ENCODE assay signal across 15 mouse cellular contexts in the genomic region with DNA sequence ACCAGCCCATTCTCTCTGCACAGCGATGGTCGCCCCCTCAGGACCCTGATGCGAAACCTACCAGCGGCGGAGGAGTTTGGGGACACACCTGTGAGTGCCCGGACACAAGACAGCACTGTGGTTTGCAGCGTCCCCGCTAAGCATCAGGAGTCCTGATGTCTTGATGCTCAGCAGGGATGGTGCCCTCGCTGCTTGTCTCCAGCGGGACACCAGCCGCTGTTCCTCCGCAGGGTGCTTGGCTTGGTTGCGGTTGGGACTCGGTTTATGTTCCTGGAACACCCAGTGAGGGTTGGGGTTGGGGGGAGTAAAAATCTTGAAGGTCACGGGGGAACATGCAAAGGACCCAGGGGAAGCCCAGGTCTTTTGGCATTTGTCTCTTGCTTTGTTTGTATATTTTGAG. TPM values are rescaled to one million over a fixed set of nuclear protein-coding genes. Genes with fewer than 3 reads are reported as not detected.
DNase-seq lines count a peak whose midpoint lies in the region; ATAC-seq and TF ChIP-seq lines count a peak whose summit lies in the region.
"Had no signal": no experiment of that assay in that cellular context is flagged by ENCODE, and none has a peak within 500 bp of the region (broad histone marks: within the 10 kb centered on the region; RNA-seq: fewer than 3 reads in every experiment).

No protein-coding gene starts in this region.

- DNase-seq in kidney, postnatal 25 days: no peak
- DNase-seq in hindbrain, postnatal 0 days (ENCODE audit: low spot score): no peak
- DNase-seq in spleen, postnatal 4 days (ENCODE audit: low spot score in 2 of 2): no peak
- DNase-seq in urinary bladder, adult 18-20 months (ENCODE audit: low spot score in 2 of 2): no peak
- DNase-seq: adrenal gland, postnatal 25 days; cerebellum, adult 11-12 months; gastrocnemius, postnatal 25 days; thymus, adult 18-20 months had no signal

- peaks cover 22% of the 10 kb centered on the region for H3K4me1 ChIP-seq in kidney, embryonic 14.5 days (ENCODE audit: control insufficient read depth, insufficient read depth, low read length)
- peaks cover 22% of the 10 kb centered on the region for H3K4me1 ChIP-seq in embryonic facial prominence, embryonic 13.5 days
- H3K4me1 ChIP-seq in hindbrain, postnatal 0 days (ENCODE audit: insufficient read depth, low read length): peaks cover 5% of the 10 kb centered on the region
- H3K4me1 ChIP-seq in neural tube, embryonic 14.5 days (ENCODE audit: control insufficient read depth, insufficient read depth, low read length): peaks cover 21% of the 10 kb centered on the region

- H3K27me3 ChIP-seq in kidney, embryonic 14.5 days (ENCODE audit: control insufficient read depth, insufficient read depth, low read length): peaks cover 52% of the 10 kb centered on the region
- peaks cover 88% of the 10 kb centered on the region for H3K27me3 ChIP-seq in embryonic facial prominence, embryonic 13.5 days
- H3K27me3 ChIP-seq in hindbrain, postnatal 0 days (ENCODE audit: insufficient read depth, low read length): no peaks in the 10 kb centered on the region
- H3K27me3 ChIP-seq in neural tube, embryonic 14.5 days (ENCODE audit: control insufficient read depth, insufficient read depth, low read length): peaks cover 11% of the 10 kb centered on the region

- H3K36me3 ChIP-seq in kidney, embryonic 14.5 days (ENCODE audit: control insufficient read depth, insufficient read depth, low read length): no peaks in the 10 kb centered on the region
- no peaks in the 10 kb centered on the region for H3K36me3 ChIP-seq in embryonic facial prominence, embryonic 13.5 days
- H3K36me3 ChIP-seq in hindbrain, postnatal 0 days (ENCODE audit: insufficient read depth, low read length): no peaks in the 10 kb centered on the region
- H3K36me3 ChIP-seq in neural tube, embryonic 14.5 days (ENCODE audit: control insufficient read depth, insufficient read depth, low read length): no peaks in the 10 kb centered on the region

- peak overlapping the region; percentile 10; the same call in 1 of the 2 replicates for H3K4me3 ChIP-seq in kidney, embryonic 14.5 days (ENCODE audit: low read length)
- peak overlapping the region; percentile 29; the same call in 1 of the 2 replicates for H3K4me3 ChIP-seq in embryonic facial prominence, embryonic 13.5 days
- H3K4me3 ChIP-seq in hindbrain, postnatal 0 days (ENCODE audit: low read length): no peak overlapping the region
- H3K4me3 ChIP-seq in neural tube, embryonic 14.5 days (ENCODE audit: low read depth, low read length): no peak overlapping the region

- H3K9me3 ChIP-seq in kidney, embryonic 14.5 days (ENCODE audit: control insufficient read depth, low read length): no peaks in the 10 kb centered on the region
- H3K9me3 ChIP-seq in embryonic facial prominence, embryonic 13.5 days: no peaks in the 10 kb centered on the region
- H3K9me3 ChIP-seq in hindbrain, postnatal 0 days (ENCODE audit: low read length): no peaks in the 10 kb centered on the region
- no peaks in the 10 kb centered on the region for H3K9me3 ChIP-seq in neural tube, embryonic 14.5 days (ENCODE audit: control insufficient read depth, low read length)

- H3K9ac ChIP-seq in kidney, embryonic 14.5 days (ENCODE audit: low read depth, low read length): peak overlapping the region; percentile 29; the same call in 1 of the 2 replicates
- no peak overlapping the region for H3K9ac ChIP-seq in embryonic facial prominence, embryonic 13.5 days
- H3K9ac ChIP-seq in hindbrain, postnatal 0 days (replicated peaks; ENCODE audit: low read length): no peak overlapping the region
- H3K9ac ChIP-seq in neural tube, embryonic 14.5 days (replicated peaks; ENCODE audit: low read depth, low read length): no peak overlapping the region

- peak overlapping the region; percentile 34 for H3K4me2 ChIP-seq in kidney, embryonic 14.5 days (replicated peaks; ENCODE audit: low read depth, low read length)
- peak overlapping the region; percentile 57 for H3K4me2 ChIP-seq in embryonic facial prominence, embryonic 13.5 days
- H3K4me2 ChIP-seq in hindbrain, postnatal 0 days (ENCODE audit: low read depth, low read length): peak overlapping the region; percentile 40; the same call in 1 of the 2 replicates
- peak overlapping the region; percentile 23; the same call in 1 of the 2 replicates for H3K4me2 ChIP-seq in neural tube, embryonic 14.5 days (ENCODE audit: low read depth, low read length)

- WGBS in kidney, embryonic 14.5 days: 4% methylated on average over 15 of the region's 15 CpGs
- WGBS in embryonic facial prominence, embryonic 13.5 days: 5% methylated on average over 15 of the region's 15 CpGs
- WGBS in hindbrain, postnatal 0 days: 7% methylated on average over 15 of the region's 15 CpGs
- WGBS in neural tube, embryonic 14.5 days: under 1% methylated on average over 15 of the region's 15 CpGs

- no peak for ATAC-seq in kidney, embryonic 14.5 days (ENCODE audit: low FRiP score, low TSS enrichment)
- ATAC-seq in embryonic facial prominence, embryonic 13.5 days (ENCODE audit: insufficient number of reproducible peaks, insufficient read depth, low FRiP score, low TSS enrichment, low read depth): no peak
- no peak for ATAC-seq in hindbrain, postnatal 0 days
- no peak for ATAC-seq in neural tube, embryonic 14.5 days (ENCODE audit: low read depth)
- ATAC-seq: Patski had no signal

- no peak for TF ChIP-seq CTCF in hindbrain, postnatal 0 days (IDR thresholded peaks at IDR 0.05; ENCODE audit: low read depth)

- peak overlapping the region; percentile 87 for H3K27ac ChIP-seq in kidney, embryonic 14.5 days (ENCODE audit: low read depth, low read length)
- no peak overlapping the region for H3K27ac ChIP-seq in embryonic facial prominence, embryonic 13.5 days
- H3K27ac ChIP-seq in hindbrain, postnatal 0 days: no peak overlapping the region
- H3K27ac ChIP-seq in neural tube, embryonic 14.5 days (ENCODE audit: low read depth, low read length): no peak overlapping the region

RNA-seq across cellular contexts. Expression of gene Uncx, which starts 56.9 kb away (rescaled TPM):
- 130 and 131 TPM in 2 replicates for polyA plus RNA-seq in kidney, embryonic 14.5 days (2014; fragmentation: Nextera tagmentation; extraction: Ambion mirVana)
- polyA plus RNA-seq in embryonic facial prominence, embryonic 13.5 days (2015; fragmentation: Nextera tagmentation; extraction: Ambion mirVana): 2.3 and 4.4 TPM in 2 replicates
- 31.3 and 47.0 TPM in 2 replicates for total RNA-seq in hindbrain, postnatal 0 days (2014; rRNA removed)
- 30.6 and 34.6 TPM in 2 replicates for polyA plus RNA-seq in hindbrain, postnatal 0 days (2015; fragmentation: Nextera tagmentation; extraction: Ambion mirVana)
- polyA plus RNA-seq in neural tube, embryonic 14.5 days (2014; fragmentation: Nextera tagmentation; extraction: Ambion mirVana): 33.4 and 39.8 TPM in 2 replicates
- total RNA-seq: adrenal gland, postnatal 25 days; gastrocnemius, postnatal 25 days; heart, postnatal 10 days; neutrophil, adult 5-6 weeks had no signal
- polyA plus RNA-seq: liver, embryonic 16.5 days; Patski had no signal

Comparison
In these comparisons a context has a peak if more than half of its experiments do, and no peak if none do; other contexts are left out.
1. H3K4me3 ChIP-seq: peak in kidney, embryonic 14.5 days (single experiment) and embryonic facial prominence, embryonic 13.5 days (single experiment); none in hindbrain, postnatal 0 days (single experiment) and neural tube, embryonic 14.5 days (single experiment).
2. Peak in every context shown above with its lines, with median percentiles within 50 percentile points of each other: H3K4me2 ChIP-seq.